Mouse (Mus musculus): Measurements from ENCODE around the gene Arhgap19.

DNA sequence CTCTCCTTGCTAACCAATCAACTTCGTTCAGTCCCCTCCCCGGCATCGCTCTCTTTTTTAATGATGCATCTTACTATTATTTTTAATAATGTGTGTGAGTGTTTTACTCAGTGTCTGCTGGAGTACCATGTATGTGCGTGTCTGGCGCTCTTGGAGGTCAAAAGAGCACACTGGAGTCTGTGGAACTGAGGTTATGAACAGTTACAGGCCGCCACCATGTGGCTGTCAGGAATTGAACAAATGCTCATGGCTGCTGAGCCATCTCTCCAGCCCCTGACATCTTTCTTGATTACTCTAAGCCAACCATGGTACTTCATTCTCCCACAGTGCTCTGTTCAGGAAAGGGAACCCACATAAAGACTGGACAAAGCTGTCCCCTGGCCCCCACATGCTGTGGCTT, 42.1 kb downstream of the Arhgap19 start:
- TF ChIP-seq CTCF (IDR thresholded peaks at IDR 0.05; ENCODE audit: extremely low read depth, insufficient read length, insufficient replicate concordance, low read depth, low read length) (no peak), POLR2A (IDR thresholded peaks at IDR 0.05; ENCODE audit: low read depth, low read length) (no peak)

Measured in small intestine, adult 2 months (tissue).